Mouse (Mus musculus): ENCODE data around the gene Vmn2r30. TPM values are rescaled to one million over a fixed set of nuclear protein-coding genes. Genes with fewer than 3 reads are reported as not detected.
"Not testable (repeated sequence)": the region's sequence is repeated elsewhere in the genome, so short reads cannot be mapped to it uniquely, and the experiment has no call there.

The Vmn2r30 gene
- 0.04 TPM in 1 of 2 replicates, not detected in the other for polyA plus RNA-seq (2015; fragmentation: Nextera tagmentation; extraction: Ambion mirVana)

GRCm38 (mm10) chr7:7337509-7337908, at the start of gene Vmn2r30:
Gene Vmn2r30, minus strand, starts transcription at chr7:7337609.
- H3K4me2 ChIP-seq; H3K4me1 ChIP-seq; ATAC-seq (ENCODE audit: insufficient number of reproducible peaks, low FRiP score, low TSS enrichment, low read depth); H3K27me3 ChIP-seq; H3K36me3 ChIP-seq; H3K4me3 ChIP-seq; H3K9ac ChIP-seq; H3K9me3 ChIP-seq; H3K27ac ChIP-seq: not testable (repeated sequence)
- 44% methylated on average over 1 of the region's 1 CpGs for WGBS

- H3K9me3 ChIP-seq; ATAC-seq (ENCODE audit: insufficient number of reproducible peaks, low FRiP score, low TSS enrichment, low read depth); H3K27me3 ChIP-seq; H3K36me3 ChIP-seq; H3K4me2 ChIP-seq; H3K27ac ChIP-seq; H3K4me1 ChIP-seq; H3K9ac ChIP-seq: not testable (repeated sequence)
- peak within 1 kb of the TSS; percentile 9; the same call in 1 of the 2 replicates for H3K4me3 ChIP-seq
- WGBS: 48% methylated on average over 12 of the region's 12 CpGs
These were observed 37.0 kb upstream of the Vmn2r30 start, which contains the start of gene Gm45783 for GRCm38 (mm10) chr7:7374431-7374830. Gene Gm45783, minus strand, starts transcription at chr7:7374573.

GRCm38 (mm10) chr7:7295595-7295994, 41.8 kb downstream of the Vmn2r30 start:
- Histone ChIP-seq H3K27me3 (no peaks in the 10 kb centered on the region), H3K36me3 (peaks cover 41% of the 10 kb centered on the region), H3K4me2 (no peak overlapping the region), H3K27ac (no peak overlapping the region), H3K4me3 (no peak overlapping the region), H3K4me1 (peaks cover 10% of the 10 kb centered on the region; the same call in 1 of the 2 replicates), H3K9ac (no peak overlapping the region), H3K9me3 (no peaks in the 10 kb centered on the region)
- WGBS: 84% methylated on average over 16 of the region's 16 CpGs
- ATAC-seq (ENCODE audit: insufficient number of reproducible peaks, low FRiP score, low TSS enrichment, low read depth): no peak

- H3K4me2 ChIP-seq: no peak overlapping the region
- ATAC-seq (ENCODE audit: insufficient number of reproducible peaks, low FRiP score, low TSS enrichment, low read depth): no peak
- H3K9ac ChIP-seq: no peak overlapping the region
- H3K4me3 ChIP-seq: no peak overlapping the region
- H3K9me3 ChIP-seq: peaks cover 5% of the 10 kb centered on the region; the same call in 1 of the 2 replicates
- peaks cover 22% of the 10 kb centered on the region for H3K36me3 ChIP-seq
- H3K27me3 ChIP-seq: no peaks in the 10 kb centered on the region
- no peak overlapping the region for H3K27ac ChIP-seq
- WGBS: 72% methylated on average over 1 of the region's 1 CpGs
- H3K4me1 ChIP-seq: no peaks in the 10 kb centered on the region
These were observed 56.0 kb downstream of the Vmn2r30 start for GRCm38 (mm10) chr7:7281383-7281782.

GRCm38 (mm10) chr7:7277966-7278567, 59.3 kb downstream of the Vmn2r30 start, which contains the start of gene Gm45844:
Gene Gm45844, minus strand, starts transcription at chr7:7278289.
- Histone ChIP-seq H3K4me3 (peak within 1 kb of the TSS; percentile 32), H3K4me2 (peak within 1 kb of the TSS; percentile 23), H3K27ac (peak within 1 kb of the TSS; percentile 33), H3K9ac (peak within 1 kb of the TSS; percentile 0; the same call in 1 of the 2 replicates)
- not testable (repeated sequence) for H3K36me3 ChIP-seq, H3K9me3 ChIP-seq, H3K27me3 ChIP-seq, H3K4me1 ChIP-seq
- ATAC-seq (ENCODE audit: insufficient number of reproducible peaks, low FRiP score, low TSS enrichment, low read depth): peak; percentile 100
- 43% methylated on average over 45 of the region's 45 CpGs for WGBS

GRCm38 (mm10) chr7:7277556-7277955, 59.9 kb downstream of the Vmn2r30 start:
- H3K36me3 ChIP-seq; ATAC-seq (ENCODE audit: insufficient number of reproducible peaks, low FRiP score, low TSS enrichment, low read depth); H3K4me1 ChIP-seq; H3K9me3 ChIP-seq; H3K27me3 ChIP-seq: not testable (repeated sequence)
- H3K4me2 ChIP-seq: peak overlapping the region; percentile 23
- peak overlapping the region; percentile 33 for H3K27ac ChIP-seq
- H3K4me3 ChIP-seq: peak overlapping the region; percentile 32
- WGBS: 45% methylated on average over 24 of the region's 24 CpGs
- H3K9ac ChIP-seq: peak overlapping the region; percentile 0; the same call in 1 of the 2 replicates

Small RNA genes within 50 kb of the gene (microRNA-seq; reads per million reads assigned to microRNA genes)
- gene Mir5620: not detected

Other genes with a start within 250 kb of the Vmn2r30 start
- 13.6 and 14.1 TPM in 2 replicates for gene Zfp954, start 216.1 kb downstream of the Vmn2r30 start, polyA plus RNA-seq (2015; fragmentation: Nextera tagmentation; extraction: Ambion mirVana)
- gene Zfp773, start 200.9 kb downstream of the Vmn2r30 start, polyA plus RNA-seq (2015; fragmentation: Nextera tagmentation; extraction: Ambion mirVana): 2.0 and 2.5 TPM in 2 replicates
- 2.2 and 2.9 TPM in 2 replicates for gene Zfp418, start 166.3 kb downstream of the Vmn2r30 start, polyA plus RNA-seq (2015; fragmentation: Nextera tagmentation; extraction: Ambion mirVana)
- gene Zfp772, start 127.6 kb downstream of the Vmn2r30 start, polyA plus RNA-seq (2015; fragmentation: Nextera tagmentation; extraction: Ambion mirVana): 10.7 TPM in 2 replicates
- 0.38 and 1.4 TPM in 2 replicates for gene Vmn2r29, start 90.3 kb downstream of the Vmn2r30 start, polyA plus RNA-seq (2015; fragmentation: Nextera tagmentation; extraction: Ambion mirVana)
- 4.4 and 4.6 TPM in 2 replicates for gene Gm45844, start 59.3 kb downstream of the Vmn2r30 start, polyA plus RNA-seq (2015; fragmentation: Nextera tagmentation; extraction: Ambion mirVana)
- 56.4 and 57.0 TPM in 2 replicates for gene Clcn4, start 36.8 kb downstream of the Vmn2r30 start, polyA plus RNA-seq (2015; fragmentation: Nextera tagmentation; extraction: Ambion mirVana)
- 0.62 TPM in 1 of 2 replicates, not detected in the other for gene Gm45783, start 37.0 kb upstream of the Vmn2r30 start, polyA plus RNA-seq (2015; fragmentation: Nextera tagmentation; extraction: Ambion mirVana)
- gene Vmn2r31, start 62.1 kb upstream of the Vmn2r30 start, polyA plus RNA-seq (2015; fragmentation: Nextera tagmentation; extraction: Ambion mirVana): not detected in 2 replicates
- not detected in 2 replicates for gene Vmn2r32, start 142.4 kb upstream of the Vmn2r30 start, polyA plus RNA-seq (2015; fragmentation: Nextera tagmentation; extraction: Ambion mirVana)
- not detected in 2 replicates for gene Vmn2r33, start 229.2 kb upstream of the Vmn2r30 start, polyA plus RNA-seq (2015; fragmentation: Nextera tagmentation; extraction: Ambion mirVana)

All from limb, embryonic 15.5 days (tissue).